Mouse (Mus musculus) G1E (cell line): ENCODE results near the gene Atg7.

Experiments
- CTCF ChIP-seq: IDR thresholded peaks from 2 replicates; pipeline ENCODE4 v1.5.1; 2012; ENCODE audit warnings: low read depth, low read length, inconsistent platforms, mixed read lengths
- GATA1 ChIP-seq: IDR thresholded peaks from 2 replicates; pipeline ENCODE4 v1.6.1; 2012; ENCODE audit warnings: borderline replicate concordance, low read length, inconsistent platforms, mixed read lengths
- GATA2 ChIP-seq: IDR thresholded peaks from 2 replicates; pipeline ENCODE4 v1.6.1; 2012; ENCODE audit warnings: low read depth, low read length, inconsistent platforms, borderline replicate concordance
- TAL1 ChIP-seq: conservative IDR thresholded peaks from 2 replicates; pipeline ENCODE4 v1.6.1; 2012; ENCODE audit warnings: low read depth, low read length, inconsistent platforms, mixed read lengths

DNA sequence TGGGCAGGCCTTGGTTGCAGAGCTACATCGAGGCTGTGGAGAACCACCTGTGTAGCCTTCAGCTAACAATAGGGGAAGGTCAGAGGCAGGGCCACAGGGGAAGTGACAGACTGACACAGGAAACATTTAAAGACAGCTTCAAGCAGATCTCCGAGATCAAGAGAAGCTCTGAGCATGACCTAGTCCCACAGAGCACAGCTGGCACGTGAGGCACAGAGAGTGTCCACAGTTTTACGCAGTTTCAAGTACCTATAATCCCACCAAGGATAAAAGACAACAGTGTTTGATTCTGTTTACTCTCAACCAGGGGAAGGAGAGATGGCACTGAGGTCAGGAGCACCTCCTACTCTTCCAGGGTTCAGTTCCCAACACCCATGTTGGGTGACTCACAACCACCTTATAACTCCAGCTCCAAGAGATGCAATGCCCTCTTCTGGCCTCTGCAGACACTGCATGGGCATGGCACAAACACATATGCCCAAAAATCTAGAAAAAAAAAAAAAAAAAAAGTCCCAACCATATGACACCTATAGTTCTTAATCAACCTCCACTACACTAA, 251.7 kb downstream of the Atg7 start:
- no peak for TF ChIP-seq CTCF
- no peak for TF ChIP-seq GATA1
- TF ChIP-seq TAL1: no peak
- TF ChIP-seq GATA2: no peak
